Mouse (Mus musculus): ENCODE measurements at regions not wholly inside any gene's neighbourhood (a gene's known extent, or its start where the extent isn't known, plus 50 kb on each side); places are given as distances from the start of the nearest gene placed in this dataset.

DNA sequence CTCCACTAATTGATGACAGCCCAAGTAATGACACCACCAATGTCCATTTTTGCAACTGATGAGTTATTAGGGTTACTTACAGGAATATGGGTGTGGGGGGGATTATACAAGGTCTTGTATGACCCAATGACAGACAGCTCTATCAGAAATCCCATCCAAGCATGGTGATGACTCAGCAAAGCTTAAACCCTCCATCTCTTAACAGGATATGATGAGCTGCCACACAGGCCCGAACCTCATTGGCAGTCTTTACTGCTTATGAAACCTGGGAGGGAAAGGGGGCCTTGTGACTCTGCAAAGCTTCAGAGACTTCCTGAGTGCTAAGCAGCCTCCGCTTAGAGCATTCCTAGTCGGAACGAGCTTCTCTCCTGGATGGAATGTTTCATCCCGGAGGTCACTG lies 176.4 kb downstream of the 1700010I14Rik start:
- Histone ChIP-seq H3K4me3 (replicated peaks; ENCODE audit: low read depth, low read length) (no peak overlapping the region), H3K27ac (replicated peaks; ENCODE audit: low read depth, low read length) (no peak overlapping the region), H3K9ac (replicated peaks; ENCODE audit: low read length) (no peak overlapping the region), H3K27me3 (ENCODE audit: control insufficient read depth, insufficient read depth, low read length) (no peaks in the 10 kb centered on the region), H3K36me3 (ENCODE audit: control insufficient read depth, insufficient read depth, low read length) (no peaks in the 10 kb centered on the region), H3K9me3 (ENCODE audit: control insufficient read depth, low read length) (no peaks in the 10 kb centered on the region), H3K4me1 (ENCODE audit: control insufficient read depth, insufficient read depth, low read length) (peaks cover 12% of the 10 kb centered on the region; the same call in 1 of the 2 replicates), H3K4me2 (ENCODE audit: low read length) (no peak overlapping the region)
- ATAC-seq (ENCODE audit: low FRiP score, low TSS enrichment) (no peak), DNase-seq (no peak)
- 87% methylated on average over 5 of the region's 5 CpGs for WGBS

DNA sequence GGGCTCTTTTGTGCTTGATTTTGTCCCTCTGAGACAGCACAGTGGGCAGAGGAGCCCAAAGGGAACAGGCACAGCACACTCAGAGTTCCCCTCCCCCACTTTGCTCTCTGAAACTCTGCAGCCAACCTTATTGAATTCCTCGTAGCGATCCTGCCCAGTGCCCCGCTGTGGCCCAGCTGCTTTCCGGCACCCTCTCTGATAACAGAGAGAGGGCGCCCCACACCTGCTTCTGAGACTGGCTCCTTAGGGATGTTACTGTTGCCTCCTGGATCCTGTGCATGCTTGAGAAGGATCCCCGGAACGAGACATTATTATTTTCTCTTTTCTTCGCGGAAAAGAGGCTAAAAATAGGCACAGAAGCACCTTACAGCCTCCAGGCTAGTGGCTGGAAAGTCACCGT lies 179.0 kb downstream of the 1700010I14Rik start:
- WGBS, result 0% methylated on average over 10 of the region's 10 CpGs
- Histone ChIP-seq H3K9ac (replicated peaks; ENCODE audit: low read length) (peak overlapping the region; percentile 80), H3K4me1 (ENCODE audit: control insufficient read depth, insufficient read depth, low read length) (peaks cover 18% of the 10 kb centered on the region), H3K27me3 (ENCODE audit: control insufficient read depth, insufficient read depth, low read length) (no peaks in the 10 kb centered on the region), H3K27ac (replicated peaks; ENCODE audit: low read depth, low read length) (peak overlapping the region; percentile 92), H3K36me3 (ENCODE audit: control insufficient read depth, insufficient read depth, low read length) (no peaks in the 10 kb centered on the region), H3K4me2 (ENCODE audit: low read length) (peak overlapping the region; percentile 95), H3K9me3 (ENCODE audit: control insufficient read depth, low read length) (no peaks in the 10 kb centered on the region), H3K4me3 (replicated peaks; ENCODE audit: low read depth, low read length) (peak overlapping the region; percentile 43)
- DNase-seq (peak; percentile 89), ATAC-seq (ENCODE audit: low FRiP score, low TSS enrichment) (peak; percentile 86)

DNA sequence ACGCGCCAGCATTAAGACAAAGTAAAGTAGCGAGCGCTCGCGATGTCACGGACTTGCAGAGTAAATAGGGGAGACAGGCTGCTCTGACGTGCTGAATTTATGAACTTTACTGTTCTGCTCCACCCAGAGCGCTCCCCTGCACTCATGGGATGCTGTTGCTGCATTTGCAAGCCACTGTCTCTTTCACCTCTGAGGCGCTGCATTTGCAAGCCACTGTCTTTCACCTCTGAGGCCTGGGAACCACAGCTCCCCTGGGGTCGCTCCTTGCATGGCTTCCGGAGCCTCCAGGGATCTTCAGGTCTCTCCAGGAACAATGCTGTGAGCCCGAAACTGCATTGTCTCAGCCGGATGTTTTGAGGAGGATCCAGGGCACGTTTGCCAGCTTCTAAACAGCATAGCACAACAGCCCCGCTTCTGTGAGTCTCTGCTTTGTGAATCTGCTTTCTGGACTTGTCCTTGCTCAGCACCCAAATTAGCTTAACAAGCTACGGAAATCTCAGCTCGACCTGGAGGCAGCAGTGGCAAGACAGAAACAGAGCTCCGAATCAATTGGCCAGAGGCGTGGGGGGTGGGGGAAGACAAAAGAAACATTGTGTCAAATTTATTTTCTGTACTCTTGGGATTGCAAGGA lies 179.6 kb downstream of the 1700010I14Rik start:
- Histone ChIP-seq H3K9ac (replicated peaks; ENCODE audit: low read length) (peak overlapping the region; percentile 80), H3K9me3 (ENCODE audit: control insufficient read depth, low read length) (no peaks in the 10 kb centered on the region), H3K4me3 (replicated peaks; ENCODE audit: low read depth, low read length) (peak overlapping the region; percentile 43), H3K27me3 (ENCODE audit: control insufficient read depth, insufficient read depth, low read length) (no peaks in the 10 kb centered on the region), H3K36me3 (ENCODE audit: control insufficient read depth, insufficient read depth, low read length) (no peaks in the 10 kb centered on the region), H3K4me2 (ENCODE audit: low read length) (peak overlapping the region; percentile 95), H3K4me1 (ENCODE audit: control insufficient read depth, insufficient read depth, low read length) (peaks cover 18% of the 10 kb centered on the region), H3K27ac (replicated peaks; ENCODE audit: low read depth, low read length) (peak overlapping the region; percentile 92)
- DNase-seq (peak; percentile 75), ATAC-seq (ENCODE audit: low FRiP score, low TSS enrichment) (peak; percentile 15; the same call in 1 of the 2 replicates)
- under 1% methylated on average over 20 of the region's 20 CpGs for WGBS

- Histone ChIP-seq H3K4me2 (ENCODE audit: low read length) (peak overlapping the region; percentile 95), H3K9ac (replicated peaks; ENCODE audit: low read length) (peak overlapping the region; percentile 80), H3K9me3 (ENCODE audit: control insufficient read depth, low read length) (no peaks in the 10 kb centered on the region), H3K27ac (replicated peaks; ENCODE audit: low read depth, low read length) (peak overlapping the region; percentile 92), H3K4me3 (replicated peaks; ENCODE audit: low read depth, low read length) (peak overlapping the region; percentile 43), H3K27me3 (ENCODE audit: control insufficient read depth, insufficient read depth, low read length) (no peaks in the 10 kb centered on the region), H3K36me3 (ENCODE audit: control insufficient read depth, insufficient read depth, low read length) (no peaks in the 10 kb centered on the region), H3K4me1 (ENCODE audit: control insufficient read depth, insufficient read depth, low read length) (peaks cover 18% of the 10 kb centered on the region)
- WGBS, result under 1% methylated on average over 5 of the region's 5 CpGs
- ATAC-seq (ENCODE audit: low FRiP score, low TSS enrichment) (peak; percentile 71; the same call in 1 of the 2 replicates), DNase-seq (peak; percentile 93)
These were observed 180.3 kb downstream of the 1700010I14Rik start for GRCm38 (mm10) chr17:9168411-9168810.

DNA sequence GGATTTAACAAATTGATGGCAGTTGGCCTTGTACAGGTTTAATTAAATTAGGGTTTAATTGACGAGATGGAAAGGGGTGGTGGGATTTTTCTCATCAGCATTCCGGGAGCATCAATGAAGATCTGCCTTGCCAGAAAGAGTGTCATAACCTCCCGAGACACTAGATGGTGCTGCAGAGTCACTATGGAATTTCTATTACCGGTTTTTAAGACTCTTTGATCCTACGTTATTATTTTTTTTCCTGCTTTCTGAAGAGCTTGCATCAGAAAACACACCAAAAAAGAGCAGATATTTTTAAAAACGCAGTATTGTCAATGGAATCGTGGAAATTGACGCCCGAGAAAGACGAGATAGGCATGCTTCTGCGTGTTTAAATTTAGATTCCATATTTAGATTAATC lies 181.2 kb downstream of the 1700010I14Rik start:
- peak; percentile 93 for DNase-seq
- H3K9ac ChIP-seq (replicated peaks; ENCODE audit: low read length), result no peak overlapping the region
- H3K27ac ChIP-seq (replicated peaks; ENCODE audit: low read depth, low read length), result peak overlapping the region; percentile 58; the same call in 1 of the 2 replicates
- no peak overlapping the region for H3K4me3 ChIP-seq (replicated peaks; ENCODE audit: low read depth, low read length)
- no peaks in the 10 kb centered on the region for H3K36me3 ChIP-seq (ENCODE audit: control insufficient read depth, insufficient read depth, low read length)
- H3K4me2 ChIP-seq (ENCODE audit: low read length), result peak overlapping the region; percentile 40
- peaks cover 18% of the 10 kb centered on the region for H3K4me1 ChIP-seq (ENCODE audit: control insufficient read depth, insufficient read depth, low read length)
- ATAC-seq (ENCODE audit: low FRiP score, low TSS enrichment), result no peak
- H3K9me3 ChIP-seq (ENCODE audit: control insufficient read depth, low read length), result no peaks in the 10 kb centered on the region
- WGBS, result 10% methylated on average over 11 of the region's 11 CpGs
- no peaks in the 10 kb centered on the region for H3K27me3 ChIP-seq (ENCODE audit: control insufficient read depth, insufficient read depth, low read length)

GRCm38 (mm10) chr17:9197160-9197559 lies 209.0 kb downstream of the 1700010I14Rik start:
- Histone ChIP-seq H3K4me1 (ENCODE audit: control insufficient read depth, insufficient read depth, low read length) (no peaks in the 10 kb centered on the region), H3K9ac (replicated peaks; ENCODE audit: low read length) (no peak overlapping the region), H3K27me3 (ENCODE audit: control insufficient read depth, insufficient read depth, low read length) (no peaks in the 10 kb centered on the region), H3K4me2 (ENCODE audit: low read length) (no peak overlapping the region), H3K4me3 (replicated peaks; ENCODE audit: low read depth, low read length) (no peak overlapping the region), H3K27ac (replicated peaks; ENCODE audit: low read depth, low read length) (no peak overlapping the region), H3K9me3 (ENCODE audit: control insufficient read depth, low read length) (no peaks in the 10 kb centered on the region), H3K36me3 (ENCODE audit: control insufficient read depth, insufficient read depth, low read length) (no peaks in the 10 kb centered on the region)
- no peak for ATAC-seq (ENCODE audit: low FRiP score, low TSS enrichment)
- WGBS, result 86% methylated on average over 5 of the region's 5 CpGs
- DNase-seq, result no peak

GRCm38 (mm10) chr17:9200386-9200785 lies 212.3 kb downstream of the 1700010I14Rik start:
- Histone ChIP-seq H3K27me3 (ENCODE audit: control insufficient read depth, insufficient read depth, low read length) (no peaks in the 10 kb centered on the region), H3K9ac (replicated peaks; ENCODE audit: low read length) (no peak overlapping the region), H3K4me2 (ENCODE audit: low read length) (no peak overlapping the region), H3K4me3 (replicated peaks; ENCODE audit: low read depth, low read length) (no peak overlapping the region), H3K4me1 (ENCODE audit: control insufficient read depth, insufficient read depth, low read length) (no peaks in the 10 kb centered on the region), H3K27ac (replicated peaks; ENCODE audit: low read depth, low read length) (no peak overlapping the region), H3K9me3 (ENCODE audit: control insufficient read depth, low read length) (no peaks in the 10 kb centered on the region), H3K36me3 (ENCODE audit: control insufficient read depth, insufficient read depth, low read length) (no peaks in the 10 kb centered on the region)
- no peak for ATAC-seq (ENCODE audit: low FRiP score, low TSS enrichment)
- 92% methylated on average over 7 of the region's 7 CpGs for WGBS
- DNase-seq, result no peak

GRCm38 (mm10) chr17:9202496-9202895 lies 214.4 kb downstream of the 1700010I14Rik start:
- H3K4me3 ChIP-seq (replicated peaks; ENCODE audit: low read depth, low read length), result no peak overlapping the region
- no peaks in the 10 kb centered on the region for H3K27me3 ChIP-seq (ENCODE audit: control insufficient read depth, insufficient read depth, low read length)
- DNase-seq (no peak), ATAC-seq (ENCODE audit: low FRiP score, low TSS enrichment) (no peak)
- 8% methylated on average over 2 of the region's 2 CpGs for WGBS
- no peaks in the 10 kb centered on the region for H3K4me1 ChIP-seq (ENCODE audit: control insufficient read depth, insufficient read depth, low read length)
- no peak overlapping the region for H3K4me2 ChIP-seq (ENCODE audit: low read length)
- no peaks in the 10 kb centered on the region for H3K9me3 ChIP-seq (ENCODE audit: control insufficient read depth, low read length)
- H3K36me3 ChIP-seq (ENCODE audit: control insufficient read depth, insufficient read depth, low read length), result no peaks in the 10 kb centered on the region
- no peak overlapping the region for H3K27ac ChIP-seq (replicated peaks; ENCODE audit: low read depth, low read length)
- no peak overlapping the region for H3K9ac ChIP-seq (replicated peaks; ENCODE audit: low read length)

DNA sequence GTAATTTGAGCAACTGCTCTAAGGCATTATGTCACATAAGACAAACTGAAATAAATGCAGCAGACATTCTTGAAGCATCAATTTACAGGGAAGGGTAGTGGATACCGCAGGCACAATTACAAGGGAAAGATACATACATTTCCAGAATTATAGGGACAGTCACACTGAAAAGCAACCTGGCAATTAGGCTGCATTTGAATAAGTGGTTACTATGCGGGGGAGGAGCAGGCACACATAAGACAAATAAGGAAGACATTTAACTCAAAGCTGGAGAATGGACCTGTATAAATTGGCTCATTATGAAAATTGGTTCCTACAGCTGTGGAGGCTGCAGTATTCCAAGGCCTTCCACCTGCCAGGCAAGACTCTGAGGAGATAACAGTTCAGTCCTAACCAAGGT lies 211.2 kb upstream of the Gm17728 start:
- no peak overlapping the region for H3K4me3 ChIP-seq (replicated peaks; ENCODE audit: low read depth, low read length)
- H3K4me1 ChIP-seq (ENCODE audit: control insufficient read depth, insufficient read depth, low read length), result no peaks in the 10 kb centered on the region
- H3K9me3 ChIP-seq (ENCODE audit: control insufficient read depth, low read length), result no peaks in the 10 kb centered on the region
- 89% methylated on average over 2 of the region's 2 CpGs for WGBS
- no peak overlapping the region for H3K27ac ChIP-seq (replicated peaks; ENCODE audit: low read depth, low read length)
- no peak overlapping the region for H3K4me2 ChIP-seq (ENCODE audit: low read length)
- ATAC-seq (ENCODE audit: low FRiP score, low TSS enrichment) (no peak), DNase-seq (no peak)
- no peaks in the 10 kb centered on the region for H3K27me3 ChIP-seq (ENCODE audit: control insufficient read depth, insufficient read depth, low read length)
- no peak overlapping the region for H3K9ac ChIP-seq (replicated peaks; ENCODE audit: low read length)
- no peaks in the 10 kb centered on the region for H3K36me3 ChIP-seq (ENCODE audit: control insufficient read depth, insufficient read depth, low read length)
